Mouse (Mus musculus) heart, adult 2 months (tissue): ENCODE data around the gene Timp1. TPM values are rescaled to one million over a fixed set of nuclear protein-coding genes. Genes with fewer than 3 reads are reported as not detected.

Experiments used
- DNase-seq, 2 experiments: peaks; one replicate each; pipeline ENCODE4 v3.0.0; 2021
- H3K27ac ChIP-seq: fragments of 200-600 bp; 2 replicates; pipeline ENCODE4 v1.8.1; 2022
- H3K27me3 ChIP-seq: fragments of 200-500 bp; 2 replicates; pipeline ENCODE4 v1.6.1; 2012; ENCODE audit warnings: mild to moderate bottlenecking, low read length, inconsistent platforms, mixed read lengths; ENCODE audit not compliant: control insufficient read depth, insufficient read depth
- H3K36me3 ChIP-seq: fragments of 200-500 bp; 2 replicates; pipeline ENCODE4 v1.6.1; 2012; ENCODE audit warnings: low read length, inconsistent platforms; ENCODE audit not compliant: control insufficient read depth, insufficient read depth
- H3K4me1 ChIP-seq: fragments of 200-500 bp; 2 replicates; pipeline ENCODE4 v1.6.1; 2011; ENCODE audit warnings: low read length; ENCODE audit not compliant: control insufficient read depth, insufficient read depth
- H3K4me3 ChIP-seq: fragments of 200-600 bp; 2 replicates; pipeline ENCODE4 v1.8.1; 2022
- H3K79me2 ChIP-seq: fragments of 200-500 bp; replicated peaks from 2 replicates; pipeline ENCODE4 v1.6.1; 2012; ENCODE audit warnings: mild to moderate bottlenecking, inconsistent platforms, low read length, moderate library complexity, mixed read lengths; ENCODE audit not compliant: control insufficient read depth, insufficient read depth
- H3K9ac ChIP-seq: fragments of 200-500 bp; 2 replicates; pipeline ENCODE4 v1.6.1; 2012; ENCODE audit warnings: low read depth, mild to moderate bottlenecking, control low read depth, inconsistent platforms, low read length, mixed read lengths
- CTCF ChIP-seq: fragments of 200-600 bp; IDR thresholded peaks from 2 replicates; pipeline ENCODE4 v1.8.1; 2022; ENCODE audit warnings: antibody characterized with exemption, mild to moderate bottlenecking, moderate library complexity
- EP300 ChIP-seq: fragments of 200-500 bp; IDR thresholded peaks from 2 replicates; pipeline ENCODE4 v1.6.1; 2011; ENCODE audit warnings: low read depth, low read length, control low read depth; ENCODE audit not compliant: insufficient read depth
- POLR2A ChIP-seq: fragments of 200-500 bp; IDR thresholded peaks from 2 replicates; pipeline ENCODE4 v1.6.1; 2011; ENCODE audit warnings: mild to moderate bottlenecking, low read depth, low read length, control low read depth; ENCODE audit not compliant: insufficient read depth
- WGBS: fragments of 180-500 bp; shearing (Covaris S2); methylation state at CpG from one replicate; pipeline ENCODE4 v1.1.7; 2018; 5-methylcytosine and 5-hydroxymethylcytosine counted together
- intact Hi-C: fragments of 180-260 bp; cut with DNase I; formaldehyde crosslinking; loops from one replicate; pipeline ENCODE4 v1.15.1; 2025
- microRNA-seq, 2 experiments: library from miRNA; unstranded; fragments of <30 nt; microRNA quantifications; one replicate each; pipeline ENCODE4 v1.2.0; 2021
- polyA plus RNA-seq: library from polyadenylated mRNA; depleted of rRNA; stranded (reverse); fragments of >200 nt; gene quantifications from 2 replicates; pipeline ENCODE4 v1.2.3, GENCODE M21; 2012; rRNA removed
- total RNA-seq, 2 experiments: library from RNA; stranded (reverse); gene quantifications; 2 replicates each; pipeline ENCODE4 v1.2.3; 2021

Timp1 gene
- total and polyA plus RNA-seq, 3 experiments = 3.2 to 13.2 (median 3.7) TPM

DNA sequence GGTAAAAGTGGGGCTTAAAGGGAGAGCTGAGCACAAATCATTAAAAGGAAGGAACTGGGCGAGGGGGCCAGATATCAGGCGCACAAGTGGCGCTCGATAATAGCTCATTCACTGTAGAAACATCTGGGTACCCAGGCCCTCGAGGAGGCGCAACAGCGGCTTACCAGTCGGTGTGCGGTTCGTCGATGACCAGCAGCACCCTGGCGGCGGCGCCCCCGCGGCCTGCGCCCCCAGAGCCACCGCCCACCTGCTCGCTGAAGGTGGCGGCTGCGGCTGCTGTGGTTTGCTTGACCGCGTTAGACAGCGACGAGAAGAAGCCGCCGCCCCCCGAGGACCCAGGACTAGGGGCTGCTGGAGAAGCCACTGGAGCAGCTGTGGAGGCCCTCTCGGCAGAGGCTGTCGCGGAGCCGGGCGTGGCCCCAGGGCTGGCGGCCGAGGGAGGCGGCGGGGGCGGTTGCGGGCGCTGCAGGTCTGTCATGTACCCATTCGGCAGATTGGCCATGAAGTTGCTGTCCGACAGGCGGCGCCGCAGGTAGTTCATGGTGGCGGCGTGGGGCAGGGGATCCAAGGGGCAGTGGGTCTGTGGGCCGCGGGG lies 50.4 kb downstream of the Timp1 start:
- Histone ChIP-seq H3K27ac (no peak overlapping the region), H3K4me1 (no peaks in the 10 kb centered on the region), H3K9ac (peak overlapping the region; percentile 29), H3K79me2 (no peaks in the 10 kb centered on the region), H3K4me3 (peak overlapping the region; percentile 35; the same call in 1 of the 2 replicates), H3K36me3 (no peaks in the 10 kb centered on the region), H3K27me3 (0 out of 2 replicates have a peak, but pooled peaks cover 2% of the 10 kb centered on the region)
- WGBS = 17% methylated on average over 49 of the region's 49 CpGs
- TF ChIP-seq POLR2A (no peak), EP300 (no peak), CTCF (no peak)
- DNase-seq = peak in 1 of 2 experiments; percentile 35
- intact Hi-C loops = no loop called here

GRCm38 (mm10) chrX:20920844-20921364 lies 50.9 kb downstream of the Timp1 start, which contains the start of gene Syn1:
Gene Syn1 (minus strand): TSS chrX:20921004.
- Histone ChIP-seq H3K4me3 (peak within 1 kb of the TSS; percentile 35; the same call in 1 of the 2 replicates), H3K36me3 (no peaks in the 10 kb centered on the region), H3K4me1 (no peaks in the 10 kb centered on the region), H3K79me2 (no peaks in the 10 kb centered on the region), H3K9ac (peak within 1 kb of the TSS; percentile 29), H3K27ac (no peak within 1 kb of the TSS), H3K27me3 (0 out of 2 replicates have a peak, but pooled peaks cover 2% of the 10 kb centered on the region)
- intact Hi-C loops = no loop called here
- TF ChIP-seq CTCF = no peak
- no peak for TF ChIP-seq POLR2A
- TF ChIP-seq EP300 = no peak
- peak; percentile 66 to 80 for DNase-seq
- WGBS = 18% methylated on average over 44 of the region's 44 CpGs

- intact Hi-C loops = no loop called here
- no peak for TF ChIP-seq POLR2A
- no peak for TF ChIP-seq EP300
- TF ChIP-seq CTCF = no peak
Measured at GRCm38 (mm10) chrX:20921366-20921765, 51.4 kb downstream of the Timp1 start.

GRCm38 (mm10) chrX:20923506-20923905 lies 53.5 kb downstream of the Timp1 start:
- 65% methylated on average over 1 of the region's 1 CpGs for WGBS
- Histone ChIP-seq H3K9ac (no peak overlapping the region), H3K4me1 (no peaks in the 10 kb centered on the region), H3K36me3 (no peaks in the 10 kb centered on the region), H3K27me3 (0 out of 2 replicates have a peak, but pooled peaks cover 2% of the 10 kb centered on the region), H3K79me2 (no peaks in the 10 kb centered on the region), H3K4me3 (no peak overlapping the region), H3K27ac (no peak overlapping the region)
- DNase-seq = no peak
- intact Hi-C loops = no loop called here
- TF ChIP-seq EP300 (no peak), CTCF (no peak), POLR2A (no peak)

More at GRCm38 (mm10) chrX:20921366-20921765, 51.4 kb downstream of the Timp1 start:
- 42% methylated on average over 5 of the region's 5 CpGs for WGBS
- no peaks in the 10 kb centered on the region for H3K36me3 ChIP-seq
- no peak overlapping the region for H3K4me3 ChIP-seq
- 0 out of 2 replicates have a peak, but pooled peaks cover 2% of the 10 kb centered on the region for H3K27me3 ChIP-seq
- no peaks in the 10 kb centered on the region for H3K4me1 ChIP-seq
- H3K9ac ChIP-seq = no peak overlapping the region
- no peak for DNase-seq
- no peak overlapping the region for H3K27ac ChIP-seq
- no peaks in the 10 kb centered on the region for H3K79me2 ChIP-seq

Small RNA genes within 50 kb of the gene (microRNA-seq; reads per million reads assigned to microRNA genes)
- gene Gm24824 = 0 reads per million in 2 experiments
- 0.39 to 1.1 reads per million in 2 experiments for gene Mir5617

Other genes starting within 250 kb of the Timp1 start
- gene Uba1, start 211.8 kb upstream of the Timp1 start, total RNA-seq = 100 to 1,000 TPM; 206 to 211 TPM
- 180 and 241 TPM in 2 replicates for gene Uba1, start 211.8 kb upstream of the Timp1 start, polyA plus RNA-seq
- gene Cdk16, start 182.2 kb upstream of the Timp1 start, total RNA-seq = 100 to 1,000 TPM; 110 to 117 TPM
- gene Cdk16, start 182.2 kb upstream of the Timp1 start, polyA plus RNA-seq = 190 and 269 TPM in 2 replicates
- 1 to 10 TPM; 5.3 to 7.0 TPM for gene Usp11, start 166.3 kb upstream of the Timp1 start, total RNA-seq
- gene Usp11, start 166.3 kb upstream of the Timp1 start, polyA plus RNA-seq = 5.9 and 10.8 TPM in 2 replicates
- gene Araf, start 72.4 kb upstream of the Timp1 start, total RNA-seq = 10 to 100 TPM; 81.1 to 88.0 TPM
- gene Araf, start 72.4 kb upstream of the Timp1 start, polyA plus RNA-seq = 135 and 169 TPM in 2 replicates
- under 1 TPM; 0.16 to 0.31 TPM for gene Syn1, start 50.8 kb downstream of the Timp1 start, total RNA-seq
- 0.35 and 0.57 TPM in 2 replicates for gene Syn1, start 50.8 kb downstream of the Timp1 start, polyA plus RNA-seq
- 10 to 100 TPM in 1 of 2 experiments, 1 to 10 TPM in 1; 7.9 to 12.8 TPM for gene Cfp, start 61.4 kb downstream of the Timp1 start, total RNA-seq
- 10.8 and 12.2 TPM in 2 replicates for gene Cfp, start 61.4 kb downstream of the Timp1 start, polyA plus RNA-seq
- gene Elk1, start 80.4 kb downstream of the Timp1 start, total RNA-seq = 10 to 100 TPM in 1 of 2 experiments, 1 to 10 TPM in 1; 8.6 to 10.1 TPM
- 11.9 and 14.0 TPM in 2 replicates for gene Elk1, start 80.4 kb downstream of the Timp1 start, polyA plus RNA-seq
- gene Uxt, start 91.9 kb downstream of the Timp1 start, total RNA-seq = 10 to 100 TPM; 33.5 to 42.8 TPM
- 21.9 and 36.8 TPM in 2 replicates for gene Uxt, start 91.9 kb downstream of the Timp1 start, polyA plus RNA-seq
- 1 to 10 TPM; 2.7 to 3.1 TPM for gene Zfp182, start 192.2 kb downstream of the Timp1 start, total RNA-seq
- gene Zfp182, start 192.2 kb downstream of the Timp1 start, polyA plus RNA-seq = 0.74 and 1.6 TPM in 2 replicates
- not detected for gene Spaca5, start 198.2 kb downstream of the Timp1 start, total RNA-seq
- gene Spaca5, start 198.2 kb downstream of the Timp1 start, polyA plus RNA-seq = not detected in 2 replicates
- under 1 TPM; 0.31 to 0.41 TPM for gene Zfp300, start 219.4 kb downstream of the Timp1 start, total RNA-seq
- 0.06 and 0.12 TPM in 2 replicates for gene Zfp300, start 219.4 kb downstream of the Timp1 start, polyA plus RNA-seq
- not detected for gene Ssxa1, start 245.7 kb downstream of the Timp1 start, total RNA-seq
- gene Ssxa1, start 245.7 kb downstream of the Timp1 start, polyA plus RNA-seq = not detected in 2 replicates